Mouse (Mus musculus) olfactory bulb, adult 2 months (tissue): ENCODE measurements around the gene Ube2b. TPM values are rescaled to one million over a fixed set of nuclear protein-coding genes. Genes with fewer than 3 reads are reported as not detected.

Experiments used
- H3K27ac ChIP-seq: fragments of 200-500 bp; 2 replicates; pipeline ENCODE4 v1.5.1; 2012; ENCODE audit warnings: low read depth, low read length; ENCODE audit not compliant: insufficient read depth
- H3K4me1 ChIP-seq: fragments of 200-500 bp; 2 replicates; pipeline ENCODE4 v1.6.1; 2012; ENCODE audit warnings: low read length; ENCODE audit not compliant: control insufficient read depth, insufficient read depth
- H3K4me3 ChIP-seq: fragments of 200-500 bp; 2 replicates; pipeline ENCODE4 v1.5.1; 2012; ENCODE audit warnings: mild to moderate bottlenecking, low read depth, low read length, moderate library complexity; ENCODE audit not compliant: insufficient read depth
- CTCF ChIP-seq: fragments of 200-500 bp; IDR thresholded peaks from 2 replicates; pipeline ENCODE4 v1.5.1; 2012; ENCODE audit warnings: low read depth, mild to moderate bottlenecking, low read length, moderate library complexity; ENCODE audit not compliant: insufficient read depth
- POLR2A ChIP-seq: fragments of 200-500 bp; IDR thresholded peaks from 2 replicates; pipeline ENCODE4 v1.6.1; 2012; ENCODE audit warnings: mild to moderate bottlenecking, low read depth, low read length, moderate library complexity; ENCODE audit not compliant: insufficient read depth
- WGBS: fragments of 180-500 bp; shearing (Covaris S2); methylation state at CpG from one replicate; pipeline ENCODE4 v1.1.7; 2018; 5-methylcytosine and 5-hydroxymethylcytosine counted together
- polyA plus RNA-seq: library from polyadenylated mRNA; stranded (reverse); fragments of >200 nt; gene quantifications from 2 replicates; pipeline ENCODE4 v1.2.4, GENCODE M21; 2012; ENCODE audit warnings: low replicate concordance; ENCODE audit not compliant: missing spikeins, insufficient read depth, insufficient read length

Ube2b gene
- 345 TPM in 1 of 2 replicates, not detected in the other for polyA plus RNA-seq

DNA sequence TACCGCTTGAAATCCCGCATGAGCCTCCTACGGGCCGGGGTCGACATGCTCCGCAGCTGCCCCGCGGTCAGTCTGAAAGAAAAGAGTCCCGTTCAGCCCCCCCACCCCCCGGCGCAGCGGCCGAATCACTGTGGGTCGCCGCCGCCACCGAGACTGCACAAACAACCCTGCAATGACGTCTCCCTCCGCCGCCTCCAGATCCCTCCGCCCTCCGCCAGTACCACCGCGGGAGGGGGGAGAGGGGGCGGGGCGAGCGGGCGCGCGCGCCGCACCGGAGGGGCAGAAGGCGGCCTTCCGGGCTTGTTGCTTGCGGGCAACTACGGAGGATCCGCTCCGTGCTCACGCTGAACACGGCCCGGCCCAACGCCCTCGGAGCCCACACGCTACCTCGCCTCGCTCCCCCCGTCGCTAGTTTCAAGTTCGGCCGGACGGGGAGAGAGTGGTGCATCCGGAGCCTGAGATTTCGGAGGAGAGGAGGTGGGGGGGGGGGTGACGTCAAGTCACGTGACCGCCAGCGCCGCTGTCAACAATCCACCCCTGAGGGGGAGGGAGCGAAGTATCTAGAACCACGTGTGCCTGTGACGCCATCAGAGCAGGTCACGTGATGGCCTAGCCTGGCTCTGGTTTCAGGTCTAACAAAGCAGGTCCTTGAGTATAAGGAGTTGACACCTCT, at the start of gene Ube2b:
TSS of gene Ube2b (minus strand) at position 473 of the 673 bp plus-strand sequence.
- Histone ChIP-seq H3K4me1 (peaks cover 7% of the 10 kb centered on the region; the same call in 1 of the 2 replicates), H3K27ac (peak within 1 kb of the TSS; percentile 100), H3K4me3 (peak within 1 kb of the TSS; percentile 75)
- no peak for TF ChIP-seq CTCF
- TF ChIP-seq POLR2A = peak; percentile 91
- 1% methylated on average over 63 of the region's 63 CpGs for WGBS

DNA sequence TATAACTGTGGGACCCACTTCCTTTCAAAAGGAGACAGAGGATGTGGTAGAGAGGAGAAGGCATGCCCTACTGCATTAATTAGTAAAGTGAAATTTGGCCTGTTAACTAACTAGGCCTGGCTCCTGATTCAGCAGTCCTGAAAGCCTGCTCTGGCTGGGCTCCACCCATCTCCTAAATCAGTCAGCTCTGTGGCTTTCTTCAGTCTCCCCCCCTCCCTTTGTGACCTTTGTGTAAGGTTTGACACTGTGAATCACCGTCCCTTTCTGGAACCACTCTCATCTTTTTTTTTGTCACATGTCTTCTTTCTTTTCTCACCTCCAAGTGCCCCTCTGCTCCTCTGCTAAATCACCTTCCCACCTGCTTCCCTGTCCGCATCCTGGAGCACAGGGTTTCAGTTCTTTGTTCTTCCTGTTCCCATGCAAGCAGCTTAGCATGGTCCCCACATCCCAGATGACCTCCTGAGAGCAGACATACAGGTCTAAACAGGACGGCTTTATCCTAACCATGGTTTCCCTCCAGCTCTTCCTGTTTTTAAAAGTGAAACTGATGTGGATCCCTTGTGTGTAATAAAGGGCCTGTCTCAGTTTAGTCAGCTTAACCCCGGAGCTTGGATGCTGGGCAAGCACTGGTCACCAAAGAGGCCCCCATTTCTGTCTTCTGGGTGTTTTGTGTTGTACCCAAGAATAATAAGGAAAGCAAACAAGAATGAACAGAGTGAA, 46.0 kb upstream of the Ube2b start:
- no peak overlapping the region for H3K27ac ChIP-seq
- TF ChIP-seq CTCF (no peak), POLR2A (no peak)
- 59% methylated on average over 4 of the region's 4 CpGs for WGBS
- H3K4me3 ChIP-seq = no peak overlapping the region
- no peaks in the 10 kb centered on the region for H3K4me1 ChIP-seq

DNA sequence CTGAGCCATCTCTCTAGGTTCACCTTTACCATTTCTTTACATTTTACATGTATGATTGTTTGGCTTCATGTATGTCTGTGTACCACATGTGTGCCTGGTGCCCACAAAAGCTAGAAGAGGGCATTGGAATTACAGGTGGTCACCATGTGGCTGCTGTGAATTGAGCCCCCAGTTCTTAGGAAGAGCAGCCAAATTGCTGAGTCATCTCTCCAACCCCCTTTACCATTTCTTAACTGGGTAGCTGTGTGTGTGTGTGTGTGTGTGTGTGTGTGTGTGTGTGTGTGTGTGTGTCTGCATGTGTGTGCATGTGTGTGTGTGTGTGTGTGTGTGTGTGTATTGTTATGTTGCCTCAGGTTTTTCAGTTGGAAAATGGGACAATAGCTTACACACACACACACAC, 43.6 kb upstream of the Ube2b start:
- TF ChIP-seq POLR2A = no peak
- no peak for TF ChIP-seq CTCF
- no peak overlapping the region for H3K4me3 ChIP-seq
- H3K27ac ChIP-seq = no peak overlapping the region
- H3K4me1 ChIP-seq = no peaks in the 10 kb centered on the region

DNA sequence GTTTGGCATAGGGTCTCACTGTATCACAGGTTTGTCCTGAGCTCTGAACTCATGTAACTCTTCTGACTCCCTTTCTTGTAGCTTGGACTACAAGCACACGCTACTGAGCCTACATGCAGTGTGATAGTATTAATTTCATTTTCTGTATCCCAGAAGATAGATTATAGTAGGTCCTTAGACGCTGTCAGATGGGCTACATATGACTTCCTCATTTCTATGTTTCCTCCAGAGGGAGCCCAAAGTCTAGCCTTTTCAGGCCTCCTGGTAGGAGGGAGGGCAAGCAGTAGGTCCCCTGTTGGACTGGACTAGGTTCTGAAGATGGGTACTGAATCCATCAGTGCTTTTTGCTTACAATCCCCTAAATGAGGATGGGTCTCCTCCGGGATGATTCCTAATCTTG, 42.7 kb upstream of the Ube2b start:
- Histone ChIP-seq H3K4me1 (no peaks in the 10 kb centered on the region), H3K27ac (no peak overlapping the region), H3K4me3 (no peak overlapping the region)
- 83% methylated on average over 3 of the region's 3 CpGs for WGBS
- TF ChIP-seq POLR2A (no peak), CTCF (no peak)

DNA sequence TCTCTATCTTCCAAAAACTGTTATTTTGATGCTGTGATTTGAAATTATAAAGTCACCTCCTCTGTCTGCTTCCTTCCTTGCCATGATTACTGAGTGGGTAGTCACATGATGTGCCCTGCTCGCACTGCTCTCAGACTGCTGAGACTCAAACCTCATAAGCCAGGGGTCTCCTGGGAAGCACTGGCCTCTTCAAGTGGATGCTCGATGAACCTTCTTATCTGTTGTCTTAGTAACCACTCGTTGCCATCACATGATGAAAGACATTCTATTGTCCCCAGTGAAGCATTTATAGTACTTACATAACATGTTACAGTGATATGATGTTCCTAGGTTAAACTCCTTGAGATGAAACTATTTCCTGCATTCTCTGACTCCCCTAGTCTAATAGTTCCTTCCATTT, 37.1 kb upstream of the Ube2b start:
- no peak overlapping the region for H3K27ac ChIP-seq
- WGBS = 68% methylated on average over 3 of the region's 3 CpGs
- no peak for TF ChIP-seq POLR2A
- no peak for TF ChIP-seq CTCF

DNA sequence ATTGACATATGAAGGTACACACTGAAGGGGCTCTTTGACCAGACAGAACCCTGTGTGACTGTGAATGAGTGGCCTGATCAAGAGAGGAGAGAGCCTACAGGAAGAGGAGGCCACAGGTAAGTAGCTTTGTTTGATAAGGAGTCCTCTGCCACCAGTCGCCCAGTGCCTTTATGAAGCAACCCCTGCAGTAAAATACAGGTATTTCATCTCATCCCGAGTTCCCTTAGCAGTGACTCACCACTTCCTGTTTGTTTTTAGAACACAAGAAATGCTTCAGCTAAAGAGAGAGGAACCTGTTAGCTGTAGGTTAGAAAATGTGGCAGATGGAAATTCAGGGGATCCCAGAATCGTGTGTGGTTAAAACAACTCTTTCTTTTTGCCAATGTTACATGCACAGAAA, 35.3 kb upstream of the Ube2b start:
- Histone ChIP-seq H3K4me1 (no peaks in the 10 kb centered on the region), H3K27ac (no peak overlapping the region), H3K4me3 (no peak overlapping the region)
- WGBS = 60% methylated on average over 3 of the region's 3 CpGs
- TF ChIP-seq CTCF = no peak

More for the DNA sequence above, 37.1 kb upstream of the Ube2b start:
- Histone ChIP-seq H3K4me3 (no peak overlapping the region), H3K4me1 (no peaks in the 10 kb centered on the region)

DNA sequence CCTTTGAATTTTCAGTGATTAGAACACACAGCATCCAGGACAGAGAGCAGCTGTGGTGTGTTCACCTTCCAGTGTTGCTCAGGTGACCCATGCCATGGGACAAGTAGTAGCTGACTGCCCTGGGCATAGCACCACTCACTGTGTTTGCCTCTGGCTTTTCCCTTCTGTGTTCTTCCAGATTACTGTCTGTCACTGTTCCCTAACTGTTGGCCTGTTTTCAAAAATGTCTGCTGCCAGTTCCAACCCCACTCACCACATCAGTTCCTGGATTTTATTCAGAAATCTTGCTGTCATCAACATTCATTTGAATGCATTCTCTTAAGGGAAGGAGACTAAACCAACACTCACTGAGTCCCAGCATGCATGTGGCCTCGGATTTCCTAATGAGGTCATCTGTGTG, 33.4 kb upstream of the Ube2b start:
- 78% methylated on average over 1 of the region's 1 CpGs for WGBS
- Histone ChIP-seq H3K27ac (no peak overlapping the region), H3K4me3 (no peak overlapping the region), H3K4me1 (no peaks in the 10 kb centered on the region)
- TF ChIP-seq POLR2A (no peak), CTCF (no peak)

DNA sequence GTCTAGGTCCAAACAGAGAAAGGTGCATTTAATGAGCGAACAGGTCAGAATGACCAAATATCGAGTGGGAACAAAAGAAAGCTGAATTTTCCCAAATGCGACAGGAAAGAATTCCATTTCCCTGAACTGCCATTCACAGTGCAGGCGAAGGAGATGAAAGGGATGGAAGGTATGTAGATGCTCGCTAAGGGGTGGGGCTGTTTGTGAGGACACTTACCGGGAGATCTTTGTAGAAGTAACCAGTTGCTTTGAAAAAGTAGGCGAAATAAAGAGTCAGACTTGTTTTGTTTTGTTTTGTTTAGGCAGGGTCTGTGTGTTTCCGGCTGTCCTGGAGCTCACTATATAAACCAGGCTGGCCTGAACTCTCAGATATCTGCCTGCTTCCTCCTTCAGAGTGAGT, 31.8 kb upstream of the Ube2b start:
- Histone ChIP-seq H3K4me3 (no peak overlapping the region), H3K4me1 (no peaks in the 10 kb centered on the region), H3K27ac (no peak overlapping the region)
- WGBS = 78% methylated on average over 8 of the region's 8 CpGs
- no peak for TF ChIP-seq CTCF
- TF ChIP-seq POLR2A = no peak

DNA sequence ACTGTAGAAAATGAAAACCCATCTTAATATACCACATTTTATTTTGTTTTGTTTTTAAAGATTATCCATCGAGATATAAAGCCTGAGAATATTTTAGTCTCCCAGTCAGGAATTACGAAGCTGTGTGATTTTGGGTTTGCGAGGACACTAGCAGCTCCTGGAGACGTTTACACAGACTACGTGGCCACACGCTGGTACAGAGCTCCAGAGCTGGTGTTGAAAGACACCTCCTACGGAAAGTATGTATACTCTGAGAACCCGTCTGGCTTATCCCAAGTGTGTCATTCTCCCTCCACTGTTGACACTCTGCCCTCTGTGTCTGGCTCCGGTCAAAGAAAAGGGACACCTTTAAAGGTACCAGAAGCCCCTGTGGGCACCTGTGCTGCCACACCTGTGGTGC, 17.7 kb upstream of the Ube2b start:
- Histone ChIP-seq H3K4me1 (no peaks in the 10 kb centered on the region), H3K27ac (no peak overlapping the region), H3K4me3 (no peak overlapping the region)
- TF ChIP-seq CTCF (no peak), POLR2A (no peak)
- WGBS = 88% methylated on average over 9 of the region's 9 CpGs
